Mouse (Mus musculus) left cerebral cortex, adult 8-10 months (tissue): ENCODE results near the gene Eloa. TPM values are rescaled to one million over a fixed set of nuclear protein-coding genes. Genes with fewer than 3 reads are reported as not detected.

Source experiments
- DNase-seq, 2 experiments: peaks; one replicate each; pipeline ENCODE4 v3.0.0; 2022; ENCODE audit warnings: low spot score in 2 of 2
- total RNA-seq, 4 experiments: library from RNA; stranded (reverse); gene quantifications; 2 replicates each; pipeline ENCODE4 v1.2.4; 2022

Gene Eloa
- total RNA-seq, 4 experiments from 2014 or later = 28.3 to 29.0 (median 28.6) TPM

- no peak for DNase-seq
Measured at GRCm38 (mm10) chr4:135958354-135958753, 63.2 kb downstream of the Eloa start.

- no peak for DNase-seq
Measured at GRCm38 (mm10) chr4:135955886-135956285, 65.7 kb downstream of the Eloa start.

DNA sequence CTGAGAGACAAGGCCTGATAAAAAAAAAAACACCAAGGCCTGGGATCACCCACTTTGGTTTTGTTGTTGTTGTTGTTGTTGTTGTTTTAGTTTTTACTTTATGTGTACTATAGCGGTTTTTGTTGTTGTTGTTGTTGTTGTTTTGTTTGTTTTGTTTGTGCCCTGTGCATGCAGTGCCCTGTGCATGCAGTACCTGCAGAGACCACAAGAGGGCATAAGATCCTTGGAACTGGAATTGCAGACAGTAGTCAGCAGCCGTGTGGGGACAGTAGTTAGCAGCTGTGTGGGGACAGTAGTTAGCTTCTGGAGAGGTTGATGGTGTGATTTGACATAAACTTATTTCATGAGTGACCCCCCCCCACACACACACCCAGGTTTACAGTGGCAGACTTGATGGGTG is 67.3 kb downstream of the Eloa start:
- DNase-seq = no peak

Other genes with a start within 250 kb of the Eloa start
- 10 to 100 TPM; 60.1 to 69.5 (median 63.3) TPM for gene Srsf10, start 166.0 kb downstream of the Eloa start, total RNA-seq
- gene Pnrc2, start 147.9 kb downstream of the Eloa start, total RNA-seq = 10 to 100 TPM; 39.6 to 49.8 (median 44.9) TPM
- gene Cnr2, start 126.4 kb downstream of the Eloa start, total RNA-seq = under 1 TPM; 0.13 to 0.74 (median 0.40) TPM
- gene Fuca1, start 101.0 kb downstream of the Eloa start, total RNA-seq = 10 to 100 TPM; 33.5 to 54.6 (median 51.0) TPM
- 10 to 100 TPM; 35.7 to 39.3 (median 37.6) TPM for gene Hmgcl, start 75.3 kb downstream of the Eloa start, total RNA-seq
- gene Gale, start 58.0 kb downstream of the Eloa start, total RNA-seq = 10 to 100 TPM; 21.7 to 26.5 (median 23.4) TPM
- gene Lypla2, start 49.1 kb downstream of the Eloa start, total RNA-seq = 10 to 100 TPM; 77.5 to 92.7 (median 82.3) TPM
- 10 to 100 TPM; 82.0 to 99.8 (median 91.3) TPM for gene Pithd1, start 34.5 kb downstream of the Eloa start, total RNA-seq
- 100 to 1,000 TPM; 194 to 341 (median 271) TPM for gene Rpl11, start 31.7 kb upstream of the Eloa start, total RNA-seq
- gene Id3, start 121.7 kb upstream of the Eloa start, total RNA-seq = 10 to 100 TPM; 34.7 to 39.3 (median 38.4) TPM
- 1 to 10 TPM in 1 of 4 experiments, under 1 TPM in 3; 0.37 to 1.3 (median 0.48) TPM for gene E2f2, start 150.6 kb upstream of the Eloa start, total RNA-seq
- 1 to 10 TPM; 2.5 to 4.5 (median 3.3) TPM for gene Asap3, start 184.6 kb upstream of the Eloa start, total RNA-seq
- gene Tcea3, start 226.0 kb upstream of the Eloa start, total RNA-seq = under 1 TPM; 0.52 to 0.93 (median 0.70) TPM